Mouse (Mus musculus) cerebellum, adult 2 months (tissue): ENCODE data around the gene Gm20517. TPM values are rescaled to one million over a fixed set of nuclear protein-coding genes. Genes with fewer than 3 reads are reported as not detected.
A peak's percentile ranks its signal among the peaks of the same experiment; 100 is the strongest.

Experiments
- DNase-seq, 2 experiments: peaks; one replicate each; pipeline ENCODE4 v3.0.0; 2021
- H3K27ac ChIP-seq: fragments of 200-500 bp; 2 replicates; pipeline ENCODE4 v1.5.1; 2012; ENCODE audit warnings: low read length, control low read depth, inconsistent platforms; ENCODE audit not compliant: insufficient read depth
- H3K27me3 ChIP-seq: fragments of 200-500 bp; 2 replicates; pipeline ENCODE4 v1.6.1; 2012; ENCODE audit warnings: inconsistent platforms, mild to moderate bottlenecking, low read length, moderate library complexity; ENCODE audit not compliant: control insufficient read depth, insufficient read depth
- H3K4me1 ChIP-seq: fragments of 200-500 bp; 2 replicates; pipeline ENCODE4 v1.6.1; 2011; ENCODE audit warnings: low read length; ENCODE audit not compliant: control insufficient read depth, insufficient read depth
- H3K4me3 ChIP-seq: fragments of 200-500 bp; replicated peaks from 2 replicates; pipeline ENCODE3; 2011; ENCODE audit warnings: mild to moderate bottlenecking, low read depth, low read length, control low read depth; ENCODE audit not compliant: insufficient read depth
- CTCF ChIP-seq: fragments of 200-500 bp; IDR thresholded peaks from 2 replicates; pipeline ENCODE4 v1.5.1; 2011; ENCODE audit warnings: low read depth, mild to moderate bottlenecking, control low read depth, low read length, moderate library complexity, borderline replicate concordance; ENCODE audit not compliant: insufficient read depth
- POLR2A ChIP-seq: fragments of 200-500 bp; IDR thresholded peaks from 2 replicates; pipeline ENCODE4 v1.6.1; 2011; ENCODE audit warnings: low read length, control low read depth, borderline replicate concordance; ENCODE audit not compliant: insufficient read depth
- WGBS: fragments of 180-500 bp; shearing (Covaris S2); methylation state at CpG from one replicate; pipeline ENCODE4 v1.1.7; 2018; 5-methylcytosine and 5-hydroxymethylcytosine counted together
- polyA plus RNA-seq: library from polyadenylated mRNA; depleted of rRNA; stranded (reverse); fragments of >200 nt; gene quantifications from 2 replicates; pipeline ENCODE4 v1.2.3, GENCODE M21; 2012; rRNA removed

Gene Gm20517
- polyA plus RNA-seq, result 1.7 and 2.1 TPM in 2 replicates

GRCm38 (mm10) chr17:47610849-47611660 is at the start of gene Gm20517, which contains the start of the genes Bysl and Med20:
TSS of gene Gm20517 (plus strand) at chr17:47611589.
TSS of gene Bysl (minus strand) at chr17:47611492.
TSS of gene Med20 (plus strand) at chr17:47611582.
- Histone ChIP-seq H3K27ac (peak within 1 kb of the TSS; percentile 90), H3K27me3 (no peaks in the 10 kb centered on the region), H3K4me3 (peak within 1 kb of the TSS; percentile 97), H3K4me1 (0 out of 2 replicates have a peak, but pooled peaks cover 8% of the 10 kb centered on the region)
- TF ChIP-seq POLR2A (peak; percentile 82), CTCF (peak; percentile 86)
- under 1% methylated on average over 59 of the region's 59 CpGs for WGBS
- DNase-seq, result peak; percentile 97

- Histone ChIP-seq H3K27ac (no peak overlapping the region), H3K4me3 (no peak overlapping the region), H3K27me3 (no peaks in the 10 kb centered on the region), H3K4me1 (no peaks in the 10 kb centered on the region)
- no peak for TF ChIP-seq POLR2A
- TF ChIP-seq CTCF, result no peak
- DNase-seq, result no peak
- WGBS, result 78% methylated on average over 6 of the region's 6 CpGs
Observed at GRCm38 (mm10) chr17:47562875-47563274, 48.5 kb upstream of the Gm20517 start.

- TF ChIP-seq CTCF (no peak), POLR2A (no peak)
Observed at GRCm38 (mm10) chr17:47564612-47565011, 46.8 kb upstream of the Gm20517 start.

GRCm38 (mm10) chr17:47566133-47566532 is 45.3 kb upstream of the Gm20517 start:
- Histone ChIP-seq H3K27me3 (no peaks in the 10 kb centered on the region), H3K4me3 (no peak overlapping the region), H3K4me1 (no peaks in the 10 kb centered on the region), H3K27ac (no peak overlapping the region)
- no peak for DNase-seq
- 17% methylated on average over 2 of the region's 2 CpGs for WGBS
- TF ChIP-seq CTCF (no peak), POLR2A (no peak)

More at GRCm38 (mm10) chr17:47564612-47565011, 46.8 kb upstream of the Gm20517 start:
- 84% methylated on average over 5 of the region's 5 CpGs for WGBS
- Histone ChIP-seq H3K4me3 (no peak overlapping the region), H3K4me1 (no peaks in the 10 kb centered on the region), H3K27me3 (no peaks in the 10 kb centered on the region), H3K27ac (no peak overlapping the region)
- DNase-seq, result no peak

GRCm38 (mm10) chr17:47567271-47567670 is 44.1 kb upstream of the Gm20517 start:
- 66% methylated on average over 3 of the region's 3 CpGs for WGBS
- TF ChIP-seq POLR2A, result no peak
- TF ChIP-seq CTCF, result no peak
- H3K4me1 ChIP-seq, result no peaks in the 10 kb centered on the region
- H3K27ac ChIP-seq, result no peak overlapping the region
- H3K27me3 ChIP-seq, result no peaks in the 10 kb centered on the region
- no peak for DNase-seq
- no peak overlapping the region for H3K4me3 ChIP-seq

- Histone ChIP-seq H3K27ac (no peak overlapping the region), H3K27me3 (no peaks in the 10 kb centered on the region), H3K4me3 (no peak overlapping the region), H3K4me1 (no peaks in the 10 kb centered on the region)
- no peak for TF ChIP-seq POLR2A
- no peak for TF ChIP-seq CTCF
- 92% methylated on average over 3 of the region's 3 CpGs for WGBS
- DNase-seq, result no peak
Observed at GRCm38 (mm10) chr17:47568389-47568788, 43.0 kb upstream of the Gm20517 start.

- no peaks in the 10 kb centered on the region for H3K4me1 ChIP-seq
- no peak overlapping the region for H3K27ac ChIP-seq
- H3K4me3 ChIP-seq, result no peak overlapping the region
- H3K27me3 ChIP-seq, result no peaks in the 10 kb centered on the region
- no peak for DNase-seq
- WGBS, result 35% methylated on average over 10 of the region's 10 CpGs
- TF ChIP-seq CTCF, result no peak
- no peak for TF ChIP-seq POLR2A
Observed at GRCm38 (mm10) chr17:47568951-47569527, 42.4 kb upstream of the Gm20517 start.
